Mouse (Mus musculus) thymus, postnatal 25 days (tissue): ENCODE results near the gene Cd300lf.

ENCODE experiments used
- DNase-seq: peaks from one replicate; pipeline ENCODE4 v3.0.0; 2022

The Cd300lf gene

GRCm38 (mm10) chr11:115103470-115104413, 30.1 kb downstream of the Cd300lf start:
- no peak for DNase-seq

- DNase-seq, result no peak
Measured at GRCm38 (mm10) chr11:115102116-115102515, 31.7 kb downstream of the Cd300lf start.

GRCm38 (mm10) chr11:115101615-115102051, 32.2 kb downstream of the Cd300lf start:
- no peak for DNase-seq

- DNase-seq, result no peak
Measured at GRCm38 (mm10) chr11:115100741-115101140, 33.1 kb downstream of the Cd300lf start.

GRCm38 (mm10) chr11:115100032-115100621, 33.7 kb downstream of the Cd300lf start:
- no peak for DNase-seq

- no peak for DNase-seq
Measured at GRCm38 (mm10) chr11:115099241-115099840, 34.5 kb downstream of the Cd300lf start.

GRCm38 (mm10) chr11:115098203-115098932, 35.4 kb downstream of the Cd300lf start:
- DNase-seq, result no peak

GRCm38 (mm10) chr11:115092140-115092539, 41.7 kb downstream of the Cd300lf start:
- no peak for DNase-seq

- DNase-seq, result peak; percentile 14
Measured at GRCm38 (mm10) chr11:115091362-115091901, 42.4 kb downstream of the Cd300lf start, which contains the start of gene Rab37. TSS of gene Rab37 (plus strand) at chr11:115091431.

- DNase-seq, result no peak
Measured at GRCm38 (mm10) chr11:115089853-115090252, 43.9 kb downstream of the Cd300lf start.

- no peak for DNase-seq
Measured at GRCm38 (mm10) chr11:115086213-115086612, 47.6 kb downstream of the Cd300lf start.

GRCm38 (mm10) chr11:115085064-115085463, 48.7 kb downstream of the Cd300lf start:
- DNase-seq, result no peak

- DNase-seq, result no peak
Measured at GRCm38 (mm10) chr11:115084595-115084994, 49.2 kb downstream of the Cd300lf start.

- peak; percentile 62 for DNase-seq
Measured at GRCm38 (mm10) chr11:115083376-115084139, 50.2 kb downstream of the Cd300lf start.

GRCm38 (mm10) chr11:115082196-115082595, 51.6 kb downstream of the Cd300lf start:
- no peak for DNase-seq

- DNase-seq, result no peak
Measured at GRCm38 (mm10) chr11:115081373-115081772, 52.4 kb downstream of the Cd300lf start.

- peak; percentile 40 for DNase-seq
Measured at GRCm38 (mm10) chr11:115080886-115081285, 52.9 kb downstream of the Cd300lf start.

GRCm38 (mm10) chr11:115078680-115079079, 55.1 kb downstream of the Cd300lf start:
- DNase-seq, result no peak

- no peak for DNase-seq
Measured at GRCm38 (mm10) chr11:115077436-115077835, 56.4 kb downstream of the Cd300lf start.

- DNase-seq, result no peak
Measured at GRCm38 (mm10) chr11:115075859-115076258, 57.9 kb downstream of the Cd300lf start.

GRCm38 (mm10) chr11:115075407-115075806, 58.4 kb downstream of the Cd300lf start:
- no peak for DNase-seq

GRCm38 (mm10) chr11:115073002-115073401, 60.8 kb downstream of the Cd300lf start:
- no peak for DNase-seq
